Mouse (Mus musculus) embryo, embryonic 9.5 days (tissue): ENCODE results near the gene Lrriq4.

ENCODE experiments used
- DNase-seq: peaks from one replicate; pipeline ENCODE4 v3.0.0-alpha.2; 2017; ENCODE audit errors: extremely low spot score

Lrriq4 gene

GRCm38 (mm10) chr3:30644207-30644606 is at the start of gene Lrriq4:
Gene Lrriq4 (plus strand): TSS chr3:30644507.
- no peak for DNase-seq

GRCm38 (mm10) chr3:30595111-30595832 is 49.0 kb upstream of the Lrriq4 start:
- peak; percentile 65 for DNase-seq

DNA sequence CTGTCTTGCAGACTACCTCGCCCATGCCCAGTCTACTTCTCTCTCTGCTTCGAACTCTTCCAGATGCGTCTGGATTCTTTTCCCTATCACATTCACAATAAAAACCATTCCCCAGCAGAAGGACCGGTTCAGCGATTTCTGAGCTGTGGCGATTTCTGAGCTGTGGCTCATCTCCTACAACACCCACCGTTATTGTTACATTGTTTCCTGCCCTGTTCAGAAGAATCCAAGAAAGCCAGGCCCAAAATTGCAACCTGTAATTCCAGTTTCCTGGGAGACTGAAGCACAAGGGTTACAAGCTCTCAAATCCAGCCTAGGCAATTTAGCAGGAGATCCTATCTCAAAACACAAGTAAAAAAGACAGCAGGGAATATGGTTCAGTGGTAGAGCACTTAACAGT is 47.0 kb upstream of the Lrriq4 start:
- DNase-seq = no peak

- peak; percentile 54 for DNase-seq
These were observed 44.4 kb upstream of the Lrriq4 start, which contains the start of gene Actrt3 for GRCm38 (mm10) chr3:30599711-30600545. Gene Actrt3 (minus strand): TSS chr3:30599939.

GRCm38 (mm10) chr3:30600717-30601116 is 43.6 kb upstream of the Lrriq4 start:
- DNase-seq = peak; percentile 72

DNA sequence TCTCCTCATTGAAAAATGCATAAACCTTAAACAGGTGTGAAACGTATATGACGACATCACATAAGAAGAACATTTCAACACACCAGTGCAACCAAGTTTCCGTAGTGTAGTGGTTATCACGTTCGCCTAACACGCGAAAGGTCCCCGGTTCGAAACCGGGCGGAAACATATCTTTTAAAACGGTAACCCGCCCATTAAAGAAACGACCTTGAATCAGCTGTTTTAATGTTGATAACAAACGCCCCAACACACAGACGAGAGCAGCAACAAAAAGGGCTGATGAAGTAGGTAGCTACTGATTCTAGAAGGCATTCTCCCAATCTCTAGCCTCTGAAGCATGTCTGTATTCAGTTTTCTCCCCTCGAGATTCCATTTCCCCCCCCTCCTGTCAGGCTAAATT is 43.1 kb upstream of the Lrriq4 start:
- peak; percentile 88 for DNase-seq

DNA sequence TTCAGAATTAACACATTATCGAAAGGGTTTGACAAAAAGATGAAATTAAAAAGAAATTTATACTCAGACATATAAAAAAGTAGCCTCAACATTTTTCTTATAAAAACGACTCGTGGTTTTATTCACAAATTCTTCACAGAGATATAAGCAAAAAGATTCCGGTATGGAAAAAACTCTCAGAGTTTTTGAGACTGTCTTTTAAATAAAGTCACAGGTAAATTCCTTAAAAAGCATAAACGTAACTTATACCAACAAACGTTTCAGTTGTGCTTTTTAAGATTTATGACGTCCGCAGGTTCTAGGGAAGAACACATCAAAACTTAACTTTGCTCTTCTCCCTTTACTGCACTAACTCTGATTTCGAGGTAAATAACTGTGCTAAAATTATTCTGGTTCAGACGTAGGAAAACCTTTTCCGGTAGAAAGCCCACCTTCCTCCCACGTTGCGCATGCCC is 42.7 kb upstream of the Lrriq4 start:
- no peak for DNase-seq

DNA sequence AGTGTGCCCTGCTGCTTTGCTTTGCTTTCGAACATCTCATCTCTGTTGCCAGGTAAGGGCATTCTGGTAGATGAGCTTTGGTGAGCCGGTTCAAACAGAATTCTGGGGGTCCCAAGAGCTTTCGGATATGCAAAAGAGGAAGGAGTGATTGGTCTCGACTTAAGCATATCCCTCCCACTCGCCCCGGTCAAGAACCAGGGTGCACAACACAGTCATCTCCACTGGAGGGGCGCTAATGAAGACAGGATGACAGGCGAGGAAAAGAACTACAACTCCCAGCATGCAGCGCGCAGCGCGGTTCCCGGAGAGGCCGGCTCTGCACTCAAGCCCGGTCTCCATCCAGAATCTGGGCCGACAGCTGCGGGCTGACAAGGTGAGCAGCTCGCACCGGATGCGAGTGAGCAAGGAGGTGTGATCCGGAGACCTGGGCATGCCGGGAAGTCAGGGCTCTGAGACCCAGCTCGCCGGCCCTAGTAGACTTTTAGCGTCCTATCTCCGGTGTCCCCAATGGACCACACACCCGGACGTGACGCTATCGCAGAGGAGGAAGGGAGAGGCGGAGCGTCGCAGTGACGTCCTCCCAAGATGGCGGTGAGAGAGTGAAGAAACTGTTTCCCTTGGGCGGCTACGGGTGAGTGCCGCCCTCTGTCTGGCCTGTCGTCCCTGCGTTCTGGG is 42.1 kb upstream of the Lrriq4 start, which contains the start of gene Mynn:
Gene Mynn (plus strand): TSS at position 1 of the 675 bp plus-strand sequence.
- DNase-seq = peak; percentile 98

- DNase-seq = no peak
These were observed 41.6 kb upstream of the Lrriq4 start for GRCm38 (mm10) chr3:30602740-30603098.

- DNase-seq = no peak
These were observed 41.1 kb upstream of the Lrriq4 start for GRCm38 (mm10) chr3:30603256-30603655.

GRCm38 (mm10) chr3:30608999-30609398 is 35.3 kb upstream of the Lrriq4 start:
- no peak for DNase-seq

DNA sequence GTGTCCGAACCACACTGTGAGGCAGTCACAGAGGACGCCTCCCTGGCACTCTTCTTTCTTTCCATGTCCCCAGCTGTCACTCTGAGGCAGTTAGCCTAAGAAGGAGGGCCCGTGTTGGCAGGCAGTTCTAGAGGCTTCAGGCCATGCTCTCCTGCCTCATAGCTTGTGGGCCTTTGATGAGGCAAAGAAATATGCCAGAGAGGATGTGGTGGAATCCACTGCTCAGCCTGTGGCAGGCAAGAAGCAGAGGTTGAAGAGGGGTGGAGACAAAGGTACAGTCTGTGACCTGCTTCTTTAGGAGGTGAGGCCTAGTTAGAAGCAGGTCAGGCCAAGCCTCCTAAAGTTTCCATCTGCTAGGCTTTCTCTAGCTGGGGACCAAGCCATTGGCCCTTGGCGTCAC is 33.4 kb upstream of the Lrriq4 start:
- no peak for DNase-seq

DNA sequence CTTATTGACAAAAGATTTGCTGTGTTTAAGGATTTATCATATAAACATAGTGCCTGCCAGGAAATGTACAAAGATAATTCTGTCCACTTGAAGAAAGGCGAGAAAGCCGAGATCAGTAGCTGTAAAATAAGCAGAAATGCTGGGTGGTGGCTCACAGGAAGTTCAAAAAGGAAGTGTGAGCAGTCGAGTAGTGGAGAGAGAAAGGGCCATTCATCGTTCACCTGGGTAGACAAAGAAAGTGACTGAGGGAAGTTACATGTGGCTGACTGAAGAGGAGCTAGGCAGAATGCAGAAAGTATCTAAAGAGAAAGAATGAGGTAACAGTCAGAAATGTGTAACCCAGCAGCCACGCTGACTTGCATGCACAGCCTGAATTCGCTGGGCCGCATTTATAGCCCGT is 24.2 kb upstream of the Lrriq4 start:
- DNase-seq = no peak

GRCm38 (mm10) chr3:30633681-30634080 is 10.6 kb upstream of the Lrriq4 start:
- DNase-seq = no peak

DNA sequence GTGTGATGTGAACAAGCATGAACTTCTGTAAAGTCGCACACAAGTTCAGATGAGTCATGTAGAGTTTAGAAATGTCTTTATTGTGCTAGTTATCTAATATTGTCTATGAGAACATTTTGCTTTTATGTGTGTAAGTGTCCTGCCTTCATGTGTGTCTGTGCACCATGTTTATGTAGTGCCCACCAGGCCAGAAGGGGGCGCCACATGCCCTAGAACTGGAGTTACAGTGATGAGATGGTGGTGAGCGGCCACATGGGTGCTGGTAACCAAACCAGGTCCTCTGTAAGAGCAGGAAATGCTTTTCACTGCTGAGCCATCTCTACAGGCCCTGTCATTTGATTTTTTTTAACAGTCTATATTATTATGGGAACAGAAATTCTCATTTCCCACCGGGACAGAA is 8.7 kb upstream of the Lrriq4 start:
- DNase-seq = no peak

GRCm38 (mm10) chr3:30646761-30647160 is 2.5 kb downstream of the Lrriq4 start:
- DNase-seq = no peak

DNA sequence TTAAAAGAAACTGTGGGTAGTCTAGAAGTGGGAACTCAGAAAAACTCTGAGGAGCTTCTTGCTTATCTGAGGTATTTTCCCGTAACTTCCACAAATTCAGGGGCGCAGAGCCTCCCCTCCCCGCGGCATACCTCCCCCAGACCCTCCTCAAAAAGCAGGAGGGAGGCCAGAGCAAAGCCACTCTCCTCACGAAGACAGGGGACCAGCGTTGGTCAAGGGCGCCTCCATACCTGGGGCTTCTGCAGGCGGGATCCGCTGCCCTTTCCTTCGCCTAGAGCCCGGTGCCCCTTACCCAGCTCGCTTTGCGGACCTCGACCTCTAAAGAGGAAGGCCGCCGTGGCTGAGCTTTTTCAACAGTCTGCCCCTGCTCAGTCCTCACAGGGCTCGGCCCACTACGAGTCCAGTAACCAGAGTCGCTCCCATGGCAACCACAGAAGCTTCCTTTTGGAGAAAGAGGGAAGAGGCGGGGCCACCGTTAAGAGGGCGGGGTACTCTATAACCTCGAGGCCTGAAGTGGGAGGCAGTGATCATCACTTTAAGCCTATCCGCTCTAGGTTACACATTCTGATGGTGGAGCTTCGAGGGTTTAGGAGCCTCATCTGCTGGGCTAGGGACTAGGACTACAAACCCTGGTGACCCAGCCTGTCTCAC is 3.3 kb downstream of the Lrriq4 start, which contains the start of gene Lrrc34:
Gene Lrrc34 (minus strand): TSS at position 430 of the 651 bp plus-strand sequence.
- peak; percentile 79 for DNase-seq

- no peak for DNase-seq
These were observed 4.2 kb downstream of the Lrriq4 start for GRCm38 (mm10) chr3:30648466-30648865.

DNA sequence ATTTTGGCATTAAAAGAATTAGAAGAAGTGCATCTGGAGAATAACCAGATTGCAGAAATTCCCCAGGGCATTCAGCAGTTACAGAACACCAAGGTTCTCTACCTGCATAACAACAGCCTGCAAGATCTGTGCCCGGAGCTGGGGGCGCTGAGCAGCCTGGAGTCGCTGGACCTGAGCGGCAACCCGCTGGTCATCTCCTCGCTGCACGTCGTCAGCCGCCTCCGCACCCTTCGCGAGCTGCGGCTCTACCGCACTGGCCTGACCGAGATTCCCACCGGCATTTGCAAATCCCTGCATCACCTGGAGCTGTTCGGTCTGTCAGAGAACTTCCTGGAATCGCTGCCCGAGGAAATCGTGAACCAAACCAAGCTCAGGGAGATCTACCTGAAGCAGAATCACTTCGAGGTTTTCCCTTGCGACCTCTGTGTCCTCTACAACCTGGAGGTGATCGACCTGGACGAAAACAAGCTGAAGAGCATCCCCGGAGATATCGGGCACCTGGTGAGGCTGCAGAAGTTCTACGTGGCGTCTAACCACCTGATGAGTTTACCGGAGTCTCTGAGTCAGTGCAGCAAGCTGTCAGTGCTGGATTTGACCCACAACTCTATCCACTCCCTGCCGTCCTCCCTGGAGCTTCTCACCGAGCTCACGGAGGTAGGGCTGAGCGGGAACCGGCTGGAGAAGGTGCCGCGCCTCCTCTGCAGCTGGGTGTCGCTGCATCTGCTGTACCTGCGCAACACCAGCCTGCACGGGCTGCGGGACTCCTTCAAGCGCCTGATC is 5.9 kb downstream of the Lrriq4 start:
- peak; percentile 35 for DNase-seq

DNA sequence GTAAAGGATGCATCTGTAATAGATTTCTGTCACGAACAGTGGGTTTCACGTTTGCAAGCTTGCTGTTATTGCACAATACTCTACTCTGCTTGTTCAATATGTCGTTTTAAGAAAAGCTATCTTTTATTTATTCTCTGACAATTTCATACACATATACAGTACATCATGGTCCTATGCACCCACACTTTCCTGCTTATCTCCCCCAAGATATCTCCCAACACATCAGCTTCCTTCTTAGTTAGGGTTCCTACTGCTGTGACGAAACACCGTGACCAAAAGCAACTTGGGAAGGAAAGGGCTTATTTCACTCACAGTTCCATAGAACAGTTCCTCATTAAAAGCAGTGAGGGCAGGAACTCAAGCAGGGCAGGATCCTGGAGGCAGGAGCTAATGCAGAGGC is 11.6 kb downstream of the Lrriq4 start:
- no peak for DNase-seq

DNA sequence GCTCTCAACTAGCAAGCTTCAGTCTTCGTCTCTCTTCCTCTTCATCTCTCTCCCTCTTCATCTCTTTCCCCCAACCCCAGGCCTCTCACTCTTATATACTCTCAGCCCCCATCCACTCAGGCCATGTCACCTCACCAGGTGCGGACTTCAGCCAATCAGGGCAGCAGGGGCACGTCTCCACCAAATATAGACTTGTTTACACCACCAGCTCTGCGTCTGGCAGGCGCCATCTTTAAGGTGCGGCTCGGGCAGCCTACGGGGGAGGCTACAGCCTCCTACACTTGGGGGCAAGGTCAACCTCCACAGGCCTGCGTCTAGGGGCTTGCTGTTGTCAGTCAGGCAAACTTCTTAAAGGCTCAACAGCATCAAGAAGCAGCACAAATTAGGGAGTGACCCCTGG is 14.2 kb downstream of the Lrriq4 start:
- no peak for DNase-seq
